Mouse (Mus musculus) myocyte (in vitro differentiated cells): ENCODE results near the gene Cdcp2.

Experiments
- E2F4 ChIP-seq: IDR thresholded peaks from one replicate; pipeline ENCODE4 v1.6.1; 2011; ENCODE audit warnings: mild to moderate bottlenecking, control low read depth, moderate library complexity; ENCODE audit not compliant: insufficient read depth
- MYOD1 ChIP-seq, 3 experiments: IDR thresholded peaks; one replicate each; pipeline ENCODE4 v1.6.1; 2011; ENCODE audit warnings: control low read depth in 2 of 3, low read depth in 2 of 3, mild to moderate bottlenecking in 2 of 3, moderate library complexity in 1 of 3; ENCODE audit not compliant: insufficient read length in 2 of 3, control insufficient read depth in 1 of 3
- MYOG ChIP-seq, 3 experiments: IDR thresholded peaks; one replicate each; pipeline ENCODE4 v1.6.1; 2011; ENCODE audit warnings: control low read depth in 2 of 3, low read depth in 2 of 3, mild to moderate bottlenecking in 2 of 3; ENCODE audit not compliant: insufficient read length in 2 of 3, control insufficient read depth in 1 of 3, insufficient read depth in 1 of 3
- POLR2A ChIP-seq: IDR thresholded peaks from one replicate; pipeline ENCODE4 v1.6.1; 2011; ENCODE audit warnings: low read depth, mild to moderate bottlenecking, control low read depth, moderate library complexity; ENCODE audit not compliant: insufficient read length
- POLR2AphosphoS2 ChIP-seq: IDR thresholded peaks from one replicate; pipeline ENCODE4 v1.6.1; 2011; ENCODE audit warnings: low read depth, control low read depth; ENCODE audit not compliant: insufficient read length
- REST ChIP-seq: IDR thresholded peaks from one replicate; pipeline ENCODE4 v1.6.1; 2011; ENCODE audit warnings: mild to moderate bottlenecking, control low read depth, moderate library complexity; ENCODE audit not compliant: insufficient read depth, insufficient read length
- SRF ChIP-seq: IDR thresholded peaks from one replicate; pipeline ENCODE4 v1.6.1; 2011; ENCODE audit warnings: low read depth; ENCODE audit not compliant: control insufficient read depth, insufficient read length
- TCF3 ChIP-seq: IDR thresholded peaks from one replicate; pipeline ENCODE4 v1.6.1; 2011; ENCODE audit warnings: low read depth, control low read depth; ENCODE audit not compliant: insufficient read length
- USF1 ChIP-seq: IDR thresholded peaks from one replicate; pipeline ENCODE4 v1.6.1; 2011; ENCODE audit warnings: low read depth, mild to moderate bottlenecking, control low read depth, moderate library complexity

DNA sequence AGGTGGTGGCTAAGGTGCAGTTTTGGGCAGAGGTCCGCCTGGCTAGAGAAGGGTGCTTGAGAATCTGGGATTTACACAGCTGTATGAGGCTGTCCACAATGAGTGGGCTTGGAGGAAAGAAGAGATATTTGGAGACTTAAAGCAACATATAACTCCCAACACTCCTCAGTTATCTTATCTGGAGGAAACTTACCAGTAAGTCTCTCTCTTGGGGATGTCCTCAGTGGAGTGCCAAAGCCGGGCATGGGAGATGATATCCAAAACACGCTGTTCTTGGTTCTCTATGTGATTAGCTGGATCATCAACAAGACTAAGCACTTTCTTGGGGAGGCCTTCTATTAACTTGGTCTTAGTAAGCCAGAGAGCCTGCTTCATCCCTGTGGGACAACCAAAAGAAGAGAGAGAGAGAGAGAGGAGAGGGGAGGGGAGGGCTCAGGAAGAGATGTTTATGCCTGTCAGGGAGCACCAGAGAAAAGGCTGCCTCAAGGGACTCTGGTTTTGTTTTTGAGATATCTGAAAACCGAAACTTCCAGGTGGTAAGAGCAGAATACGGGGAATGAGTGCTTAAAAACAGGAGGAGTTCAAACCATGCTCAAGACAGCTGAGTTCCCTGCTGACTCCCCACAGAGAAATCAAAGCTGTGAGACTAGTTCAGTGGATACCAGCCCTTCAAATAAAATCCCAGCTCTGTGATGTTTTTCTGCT is 32.1 kb upstream of the Cdcp2 start:
- TF ChIP-seq POLR2AphosphoS2, result no peak
- TF ChIP-seq TCF3, result no peak
- no peak for TF ChIP-seq POLR2A
- TF ChIP-seq SRF, result no peak
- no peak for TF ChIP-seq USF1
- TF ChIP-seq MYOG (IDR thresholded peaks at IDR 0.05; ENCODE audit: control insufficient read depth in 1 of 3, insufficient read depth in 1 of 3, insufficient read length in 2 of 3, low read depth in 2 of 3), result no peak
- no peak for TF ChIP-seq E2F4
- TF ChIP-seq REST, result no peak
- no peak for TF ChIP-seq MYOD1 (IDR thresholded peaks at IDR 0.05; ENCODE audit: control insufficient read depth in 1 of 3, insufficient read length in 2 of 3, low read depth in 2 of 3)
